Mouse (Mus musculus) liver, adult 2 months (tissue): ENCODE measurements around the gene Isg15. TPM values are rescaled to one million over a fixed set of nuclear protein-coding genes. Genes with fewer than 3 reads are reported as not detected.

ENCODE experiments used
- DNase-seq: peaks from one replicate; pipeline ENCODE4 v3.0.0-alpha.2; 2011; ENCODE audit warnings: low read depth, low spot score; ENCODE audit errors: extremely low read depth
- H3K27ac ChIP-seq: fragments of 200-500 bp; replicated peaks from 2 replicates; pipeline ENCODE4 v1.5.1; 2012; ENCODE audit warnings: low read depth, mild to moderate bottlenecking, control low read depth, inconsistent platforms, low read length; ENCODE audit not compliant: insufficient read depth
- H3K27me3 ChIP-seq: fragments of 200-500 bp; 2 replicates; pipeline ENCODE4 v1.6.1; 2012; ENCODE audit warnings: mild to moderate bottlenecking, moderate library complexity, low read length, inconsistent platforms; ENCODE audit not compliant: control insufficient read depth, insufficient read depth
- H3K36me3 ChIP-seq: fragments of 200-500 bp; 2 replicates; pipeline ENCODE4 v1.6.1; 2012; ENCODE audit warnings: low read length, inconsistent platforms; ENCODE audit not compliant: control insufficient read depth, insufficient read depth
- H3K4me1 ChIP-seq: fragments of 200-500 bp; 2 replicates; pipeline ENCODE4 v1.6.1; 2011; ENCODE audit warnings: low read length; ENCODE audit not compliant: control insufficient read depth, insufficient read depth
- H3K4me3 ChIP-seq: fragments of 200-500 bp; 2 replicates; pipeline ENCODE4 v1.5.1; 2011; ENCODE audit warnings: low read depth, mild to moderate bottlenecking, control low read depth, low read length, moderate library complexity; ENCODE audit not compliant: insufficient read depth
- H3K79me2 ChIP-seq: fragments of 200-500 bp; 2 replicates; pipeline ENCODE4 v1.6.1; 2012; ENCODE audit warnings: inconsistent platforms, mild to moderate bottlenecking, low read length, moderate library complexity; ENCODE audit not compliant: control insufficient read depth, insufficient read depth
- H3K9ac ChIP-seq: fragments of 200-500 bp; 2 replicates; pipeline ENCODE4 v1.6.1; 2012; ENCODE audit warnings: low read depth, mild to moderate bottlenecking, control low read depth, inconsistent platforms, low read length
- CTCF ChIP-seq: fragments of 200-500 bp; IDR thresholded peaks from 2 replicates; pipeline ENCODE4 v1.5.1; 2011; ENCODE audit warnings: low read depth, low read length, control low read depth
- POLR2A ChIP-seq: fragments of 200-500 bp; IDR thresholded peaks from 2 replicates; pipeline ENCODE4 v1.6.1; 2011; ENCODE audit warnings: low read length, control low read depth; ENCODE audit not compliant: insufficient read depth; ENCODE audit errors: extremely low read depth
- WGBS: fragments of 180-500 bp; shearing (Covaris S2); methylation state at CpG from one replicate; pipeline ENCODE4 v1.1.7; 2018; 5-methylcytosine and 5-hydroxymethylcytosine counted together
- polyA plus RNA-seq: library from polyadenylated mRNA; depleted of rRNA; stranded (reverse); fragments of >200 nt; gene quantifications from 2 replicates; pipeline ENCODE4 v1.2.3, GENCODE M21; 2012
- total RNA-seq: library from RNA; depleted of rRNA; stranded (reverse); fragments of >200 nt; gene quantifications from 2 replicates; pipeline ENCODE4 v1.2.3, GENCODE M21; 2014

The Isg15 gene
- total and polyA plus RNA-seq, 2 experiments = 20.7 to 44.3 TPM

- no peak overlapping the region for H3K27ac ChIP-seq
- H3K79me2 ChIP-seq = no peaks in the 10 kb centered on the region
- no peak overlapping the region for H3K9ac ChIP-seq
- no peak for TF ChIP-seq POLR2A
- TF ChIP-seq CTCF = no peak
- H3K36me3 ChIP-seq = no peaks in the 10 kb centered on the region
- no peaks in the 10 kb centered on the region; the same call in 1 of the 2 replicates for H3K27me3 ChIP-seq
- DNase-seq = no peak
- 90% methylated on average over 11 of the region's 11 CpGs for WGBS
- H3K4me1 ChIP-seq = no peaks in the 10 kb centered on the region
- H3K4me3 ChIP-seq = no peak overlapping the region
These were observed 19.3 kb upstream of the Isg15 start for GRCm38 (mm10) chr4:156219936-156220335.

- H3K27me3 ChIP-seq = no peaks in the 10 kb centered on the region; the same call in 1 of the 2 replicates
- no peaks in the 10 kb centered on the region for H3K4me1 ChIP-seq
- 85% methylated on average over 16 of the region's 16 CpGs for WGBS
- no peak overlapping the region for H3K9ac ChIP-seq
- TF ChIP-seq CTCF (no peak), POLR2A (no peak)
- no peaks in the 10 kb centered on the region for H3K36me3 ChIP-seq
- no peak for DNase-seq
- H3K27ac ChIP-seq = no peak overlapping the region
- no peaks in the 10 kb centered on the region for H3K79me2 ChIP-seq
- H3K4me3 ChIP-seq = no peak overlapping the region
These were observed 17.2 kb upstream of the Isg15 start for GRCm38 (mm10) chr4:156217838-156218237.

GRCm38 (mm10) chr4:156217022-156217669 is 16.5 kb upstream of the Isg15 start:
- Histone ChIP-seq H3K36me3 (no peaks in the 10 kb centered on the region), H3K27ac (no peak overlapping the region), H3K9ac (no peak overlapping the region), H3K4me3 (no peak overlapping the region), H3K79me2 (no peaks in the 10 kb centered on the region), H3K27me3 (no peaks in the 10 kb centered on the region; the same call in 1 of the 2 replicates), H3K4me1 (no peaks in the 10 kb centered on the region)
- DNase-seq = no peak
- 91% methylated on average over 16 of the region's 16 CpGs for WGBS
- TF ChIP-seq POLR2A (no peak), CTCF (no peak)

GRCm38 (mm10) chr4:156216196-156216595 is 15.6 kb upstream of the Isg15 start:
- Histone ChIP-seq H3K4me1 (no peaks in the 10 kb centered on the region), H3K4me3 (no peak overlapping the region), H3K36me3 (no peaks in the 10 kb centered on the region), H3K27ac (no peak overlapping the region), H3K27me3 (no peaks in the 10 kb centered on the region; the same call in 1 of the 2 replicates), H3K79me2 (no peaks in the 10 kb centered on the region), H3K9ac (no peak overlapping the region)
- DNase-seq = no peak
- TF ChIP-seq POLR2A = no peak
- no peak for TF ChIP-seq CTCF
- 77% methylated on average over 2 of the region's 2 CpGs for WGBS

GRCm38 (mm10) chr4:156215649-156216048 is 15.0 kb upstream of the Isg15 start, which contains the start of gene Perm1:
Gene Perm1, plus strand, starts transcription at chr4:156215868.
- Histone ChIP-seq H3K9ac (no peak within 1 kb of the TSS), H3K27ac (no peak within 1 kb of the TSS), H3K36me3 (no peaks in the 10 kb centered on the region), H3K4me1 (no peaks in the 10 kb centered on the region), H3K4me3 (no peak within 1 kb of the TSS), H3K27me3 (no peaks in the 10 kb centered on the region; the same call in 1 of the 2 replicates), H3K79me2 (no peaks in the 10 kb centered on the region)
- TF ChIP-seq CTCF (no peak), POLR2A (no peak)
- no peak for DNase-seq
- WGBS = 74% methylated on average over 4 of the region's 4 CpGs

GRCm38 (mm10) chr4:156213134-156213533 is 12.5 kb upstream of the Isg15 start:
- Histone ChIP-seq H3K79me2 (no peaks in the 10 kb centered on the region), H3K27me3 (no peaks in the 10 kb centered on the region; the same call in 1 of the 2 replicates), H3K4me1 (no peaks in the 10 kb centered on the region), H3K36me3 (no peaks in the 10 kb centered on the region), H3K9ac (no peak overlapping the region), H3K4me3 (no peak overlapping the region), H3K27ac (no peak overlapping the region)
- no peak for DNase-seq
- TF ChIP-seq CTCF = no peak
- TF ChIP-seq POLR2A = no peak
- WGBS = 94% methylated on average over 13 of the region's 13 CpGs
